Mouse (Mus musculus) sigmoid colon, adult 10 weeks (tissue): ENCODE measurements around the gene Slc41a2. TPM values are rescaled to one million over a fixed set of nuclear protein-coding genes. Genes with fewer than 3 reads are reported as not detected.

ENCODE experiments used
- polyA plus RNA-seq: library from polyadenylated mRNA; stranded (reverse); fragments of 350-450 nt; fragmentation: Illumina TruSeq; extraction: RNeasy Lipid Tissue Mini Kit (QIAGEN cat#74804); gene quantifications from one replicate; pipeline ENCODE4 v1.2.3, GENCODE M21; 2014; ENCODE audit warnings: low read depth, low replicate concordance

The Slc41a2 gene
- polyA plus RNA-seq = 20.3 TPM

DNA sequence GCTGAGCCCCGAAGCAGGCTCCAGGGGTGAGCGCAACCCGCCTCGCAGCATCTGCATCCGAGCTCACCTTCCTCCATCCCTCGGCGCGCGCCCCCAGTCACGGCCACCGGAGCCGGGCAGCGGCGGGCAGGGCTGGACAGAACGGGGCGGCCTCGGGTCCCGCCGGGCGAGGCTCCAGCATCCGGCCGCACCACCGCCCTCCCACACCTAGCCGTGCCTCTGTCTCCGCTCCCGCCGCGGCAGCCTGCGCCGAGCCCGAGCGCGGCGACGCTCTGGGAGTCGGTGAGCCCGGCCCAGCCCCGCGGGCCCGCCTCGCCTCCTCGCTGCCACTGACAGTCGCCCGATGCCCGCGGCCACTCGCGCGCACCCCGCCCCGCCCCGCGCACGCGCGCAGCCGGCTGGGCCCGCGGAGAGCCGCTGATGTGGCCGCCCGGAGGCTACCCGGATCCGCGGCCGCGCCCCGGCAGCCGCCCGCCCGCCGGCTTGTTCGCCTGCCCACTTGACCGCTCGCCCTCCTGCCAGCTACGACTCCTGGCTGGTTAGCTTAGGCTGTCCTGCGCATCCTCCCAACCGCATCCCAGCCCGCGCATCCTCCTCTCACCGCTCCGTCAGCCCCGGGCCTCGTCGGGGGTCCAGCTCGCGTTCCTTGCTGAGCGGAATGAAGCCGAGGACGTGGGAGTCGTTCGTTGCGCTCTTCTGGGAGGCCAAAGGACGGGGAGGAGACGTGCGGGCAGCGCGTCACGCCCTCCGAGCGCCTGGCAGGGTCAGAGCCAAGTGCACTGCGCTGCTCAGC, at the start of gene Slc41a2:
TSS of gene Slc41a2 (minus strand) at position 724 of the 793 bp plus-strand sequence.

DNA sequence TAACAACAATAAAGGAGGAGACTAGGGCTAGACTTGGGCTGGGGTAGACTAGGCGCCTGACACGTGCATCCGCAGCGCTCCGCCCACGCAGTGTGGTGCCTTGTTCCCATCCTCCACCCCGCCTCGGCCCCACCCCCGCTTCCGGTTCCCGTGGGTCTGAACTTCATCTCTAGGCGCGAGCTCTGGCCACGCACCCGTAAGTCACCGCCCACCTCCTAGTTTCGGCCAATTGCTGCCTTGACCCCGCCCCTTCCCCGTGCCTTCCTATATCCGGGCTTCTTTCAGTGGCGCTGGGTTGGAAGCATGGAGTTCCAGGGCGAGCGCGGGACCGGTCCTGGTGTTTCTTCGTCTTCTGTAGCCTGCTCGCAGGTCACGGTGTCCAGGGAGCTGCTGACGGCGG, 22.3 kb upstream of the Slc41a2 start, which contains the start of gene D10Wsu102e:
TSS of gene D10Wsu102e (plus strand) at position 266 of the 400 bp plus-strand sequence.

Other genes starting within 250 kb of the Slc41a2 start
- gene D10Wsu102e, start 22.3 kb upstream of the Slc41a2 start, polyA plus RNA-seq = 0.95 TPM
- 1.9 TPM for gene Aldh1l2, start 196.3 kb upstream of the Slc41a2 start, polyA plus RNA-seq
- 50.9 TPM for gene Washc4, start 205.9 kb upstream of the Slc41a2 start, polyA plus RNA-seq